Mouse (Mus musculus): ENCODE measurements around the gene Prkg1. TPM values are rescaled to one million over a fixed set of nuclear protein-coding genes. Genes with fewer than 3 reads are reported as not detected.

Prkg1 gene
- polyA plus RNA-seq, 1 experiment from 2014 or later, result 1.1 TPM

DNA sequence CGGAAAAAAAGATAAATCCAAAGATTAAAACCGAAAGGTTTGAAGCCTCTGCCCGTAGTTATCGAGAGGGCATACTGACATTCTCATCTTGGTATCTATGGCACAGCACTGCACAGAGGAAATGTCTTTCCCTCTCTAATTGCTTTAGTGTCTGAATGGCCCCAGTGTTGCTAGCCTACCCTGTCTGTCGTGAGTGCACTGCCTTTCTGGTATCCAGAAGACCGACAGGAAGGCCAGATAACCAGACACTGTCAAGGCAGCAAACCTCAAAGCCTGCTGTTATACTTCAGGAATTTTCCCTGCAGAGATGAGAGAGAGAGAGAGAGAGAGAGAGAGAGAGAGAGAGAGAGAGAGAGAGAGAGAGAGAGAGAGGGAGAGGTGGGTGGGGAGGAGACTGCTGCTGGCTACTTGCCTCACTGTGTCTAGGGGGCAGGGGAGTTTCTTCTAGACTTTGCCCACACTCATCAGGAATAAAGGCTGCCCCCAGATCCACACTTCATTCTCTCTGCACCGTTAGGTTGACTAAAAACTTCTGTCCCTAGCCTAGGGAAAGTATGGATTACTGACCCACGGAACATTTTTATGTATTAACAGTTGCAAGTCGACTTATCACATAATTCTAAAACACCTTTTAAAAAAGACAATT is 10.1 kb downstream of the Prkg1 start:
- H3K27me3 ChIP-seq (replicated peaks; ENCODE audit: control insufficient read depth, insufficient read depth, low read length), result no peaks in the 10 kb centered on the region
- no peak overlapping the region for H3K4me2 ChIP-seq (ENCODE audit: low read length)
- no peaks in the 10 kb centered on the region for H3K9me3 ChIP-seq (replicated peaks; ENCODE audit: control insufficient read depth, low read length)
- DNase-seq (ENCODE audit: low spot score) (no peak), ATAC-seq (no peak)
- H3K27ac ChIP-seq (ENCODE audit: low read depth, low read length), result no peak overlapping the region
- H3K9ac ChIP-seq (ENCODE audit: low read length), result no peak overlapping the region
- 0 out of 2 replicates have a peak, but pooled peaks cover 3% of the 10 kb centered on the region for H3K4me1 ChIP-seq (ENCODE audit: control insufficient read depth, insufficient read depth, low read length)
- H3K36me3 ChIP-seq (ENCODE audit: control insufficient read depth, insufficient read depth, low read length), result no peaks in the 10 kb centered on the region
- no peak overlapping the region for H3K4me3 ChIP-seq (ENCODE audit: low read depth, low read length)
- WGBS, result 65% methylated on average over 9 of the region's 9 CpGs

DNA sequence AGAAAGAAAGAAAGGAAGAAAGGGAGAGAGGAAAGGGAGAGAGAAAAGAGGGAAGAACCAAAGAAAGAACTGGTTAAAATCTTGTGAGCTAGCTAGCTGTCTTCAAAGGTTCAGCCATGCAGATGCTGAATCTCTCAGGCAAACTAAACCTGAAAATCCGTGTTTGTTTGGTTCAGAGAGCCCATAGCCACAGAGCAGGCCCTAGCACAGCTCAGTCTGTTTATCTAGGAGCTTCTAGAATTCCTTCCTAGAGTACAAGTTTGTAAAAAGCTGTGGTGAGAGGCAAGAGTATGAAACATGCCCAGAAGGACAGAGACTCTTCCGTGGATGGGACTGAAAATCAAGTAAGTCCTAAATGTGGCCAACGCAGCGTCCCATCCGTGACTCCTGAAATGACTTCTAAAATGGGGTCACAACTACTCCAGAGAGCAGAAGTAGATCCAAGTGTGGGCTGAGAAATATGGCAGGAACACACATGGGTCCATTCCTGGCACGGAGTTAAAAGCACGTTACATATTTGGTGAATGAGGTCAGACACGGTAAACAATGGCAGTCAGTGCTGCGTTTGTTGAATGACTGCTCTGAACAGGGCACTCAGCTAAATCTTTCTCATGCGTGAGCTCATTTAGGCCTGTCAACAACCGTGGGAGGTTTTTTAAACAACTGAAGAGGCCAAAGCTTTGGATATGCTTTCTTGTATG is 13.7 kb downstream of the Prkg1 start:
- no peak overlapping the region for H3K27ac ChIP-seq (ENCODE audit: low read depth, low read length)
- no peaks in the 10 kb centered on the region for H3K27me3 ChIP-seq (replicated peaks; ENCODE audit: control insufficient read depth, insufficient read depth, low read length)
- ATAC-seq, result peak; percentile 78
- no peak overlapping the region for H3K9ac ChIP-seq (ENCODE audit: low read length)
- no peak overlapping the region for H3K4me3 ChIP-seq (ENCODE audit: low read depth, low read length)
- H3K4me2 ChIP-seq (ENCODE audit: low read length), result no peak overlapping the region
- DNase-seq (ENCODE audit: low spot score), result peak; percentile 53
- WGBS, result 36% methylated on average over 11 of the region's 11 CpGs
- 0 out of 2 replicates have a peak, but pooled peaks cover 3% of the 10 kb centered on the region for H3K4me1 ChIP-seq (ENCODE audit: control insufficient read depth, insufficient read depth, low read length)
- H3K9me3 ChIP-seq (replicated peaks; ENCODE audit: control insufficient read depth, low read length), result no peaks in the 10 kb centered on the region
- H3K36me3 ChIP-seq (ENCODE audit: control insufficient read depth, insufficient read depth, low read length), result no peaks in the 10 kb centered on the region

DNA sequence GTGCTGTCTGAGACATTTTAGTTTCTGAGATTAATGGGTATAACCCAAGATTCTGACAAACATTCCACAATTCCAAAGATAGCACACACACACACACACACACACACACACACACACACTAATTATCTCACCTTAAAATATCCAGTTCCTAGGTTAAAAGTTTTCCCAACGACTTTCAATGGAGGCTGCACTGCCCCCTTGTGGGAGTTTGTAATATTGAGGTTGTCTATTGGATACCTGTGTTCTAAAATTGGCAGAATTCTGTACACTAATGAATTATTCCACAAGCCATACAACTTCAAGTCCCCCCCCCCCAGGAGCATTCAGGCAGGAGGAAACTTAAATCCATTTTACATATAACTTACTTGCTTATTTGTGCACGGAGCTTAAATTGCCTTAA is 18.2 kb downstream of the Prkg1 start:
- Histone ChIP-seq H3K4me2 (ENCODE audit: low read length) (no peak overlapping the region), H3K27ac (ENCODE audit: low read depth, low read length) (no peak overlapping the region), H3K9me3 (replicated peaks; ENCODE audit: control insufficient read depth, low read length) (no peaks in the 10 kb centered on the region), H3K36me3 (ENCODE audit: control insufficient read depth, insufficient read depth, low read length) (no peaks in the 10 kb centered on the region), H3K4me3 (ENCODE audit: low read depth, low read length) (no peak overlapping the region), H3K9ac (ENCODE audit: low read length) (no peak overlapping the region), H3K4me1 (ENCODE audit: control insufficient read depth, insufficient read depth, low read length) (0 out of 2 replicates have a peak, but pooled peaks cover 3% of the 10 kb centered on the region), H3K27me3 (replicated peaks; ENCODE audit: control insufficient read depth, insufficient read depth, low read length) (no peaks in the 10 kb centered on the region)
- WGBS, result 14% methylated on average over 2 of the region's 2 CpGs
- DNase-seq (ENCODE audit: low spot score) (peak; percentile 64), ATAC-seq (no peak)

DNA sequence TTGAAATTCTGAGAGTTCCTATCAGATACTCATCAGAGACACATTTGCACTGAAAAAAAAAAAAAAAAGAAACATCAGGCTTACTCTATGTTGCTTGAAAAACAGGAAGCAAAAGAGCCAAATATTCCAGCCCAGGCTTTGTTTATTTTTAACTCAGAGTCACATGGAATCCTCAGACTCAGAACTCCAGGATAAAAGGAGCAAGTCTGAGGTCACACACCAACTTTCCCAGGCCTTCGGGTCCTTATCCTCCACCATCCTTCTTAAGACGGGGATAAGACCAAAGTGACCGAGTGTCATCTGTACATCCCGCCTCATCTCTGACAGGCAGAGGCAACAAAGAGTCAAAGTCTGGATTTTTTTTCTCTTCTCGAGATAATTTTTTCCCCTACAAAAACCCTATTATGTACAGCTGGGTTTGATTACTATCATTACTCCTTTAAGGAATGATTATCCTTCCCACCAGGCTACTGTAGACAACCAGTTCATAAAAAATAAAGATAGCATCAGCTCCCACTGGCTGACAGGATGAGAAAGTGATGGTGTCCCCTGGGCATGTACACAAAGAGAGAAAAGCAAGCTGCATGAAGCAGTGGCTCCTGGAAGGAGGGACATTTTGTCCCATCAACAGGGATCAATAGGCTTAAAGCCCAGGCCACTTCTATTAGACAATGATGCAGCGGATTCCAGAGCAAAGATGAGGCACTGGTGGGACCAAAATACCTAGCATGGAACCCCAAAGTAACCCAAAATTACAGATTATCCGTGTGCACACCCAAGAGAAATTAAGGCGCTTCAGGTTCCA is 21.4 kb downstream of the Prkg1 start:
- no peak for DNase-seq (ENCODE audit: low spot score)
- Histone ChIP-seq H3K4me1 (ENCODE audit: control insufficient read depth, insufficient read depth, low read length) (no peaks in the 10 kb centered on the region), H3K4me2 (ENCODE audit: low read length) (no peak overlapping the region), H3K27me3 (replicated peaks; ENCODE audit: control insufficient read depth, insufficient read depth, low read length) (no peaks in the 10 kb centered on the region), H3K9me3 (replicated peaks; ENCODE audit: control insufficient read depth, low read length) (no peaks in the 10 kb centered on the region), H3K27ac (ENCODE audit: low read depth, low read length) (no peak overlapping the region), H3K4me3 (ENCODE audit: low read depth, low read length) (no peak overlapping the region), H3K9ac (ENCODE audit: low read length) (no peak overlapping the region), H3K36me3 (ENCODE audit: control insufficient read depth, insufficient read depth, low read length) (no peaks in the 10 kb centered on the region)
- ATAC-seq, result no peak
- WGBS, result 76% methylated on average over 8 of the region's 8 CpGs

DNA sequence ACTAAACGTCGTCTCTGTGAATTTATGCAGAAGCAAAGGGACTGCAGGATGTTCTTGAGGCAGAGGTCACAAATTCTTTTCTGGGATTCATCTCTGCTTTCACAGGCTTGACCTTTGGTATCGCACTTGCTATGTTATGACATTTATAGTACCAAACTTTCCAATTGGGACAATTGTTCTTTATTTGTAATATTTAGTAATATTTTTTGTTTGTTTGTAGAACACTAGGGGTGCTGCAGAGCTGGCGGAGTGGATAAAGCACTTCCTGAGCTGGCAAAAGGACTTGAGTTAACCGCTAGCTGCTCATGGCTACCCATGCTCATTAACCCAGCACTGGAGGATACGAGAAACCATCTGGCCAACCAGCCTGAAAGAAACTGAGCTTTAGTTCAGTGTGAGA is 49.9 kb downstream of the Prkg1 start:
- 87% methylated on average over 6 of the region's 6 CpGs for WGBS
- no peak for ATAC-seq
- no peak overlapping the region for H3K27ac ChIP-seq (ENCODE audit: low read depth, low read length)

DNA sequence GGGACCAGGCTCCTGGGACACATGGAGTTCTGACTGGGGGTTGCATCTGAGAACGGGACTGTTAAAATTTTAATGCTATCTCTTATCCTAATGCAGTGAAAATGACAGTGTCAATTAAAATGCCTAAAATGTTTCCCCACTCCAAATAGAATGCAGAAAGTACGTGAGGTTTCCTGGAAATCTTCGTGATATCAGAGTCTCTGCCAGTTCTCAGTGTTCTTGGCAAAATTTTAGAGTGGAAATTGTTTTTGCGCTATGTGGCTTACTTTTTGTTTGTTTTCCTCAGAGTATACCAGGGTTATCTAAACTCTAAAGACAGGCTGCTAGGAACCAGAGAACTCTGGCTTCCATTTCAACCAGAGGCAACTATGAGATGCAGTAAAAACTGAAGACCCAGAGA is 50.4 kb downstream of the Prkg1 start:
- H3K36me3 ChIP-seq (ENCODE audit: control insufficient read depth, insufficient read depth, low read length), result no peaks in the 10 kb centered on the region
- no peak for ATAC-seq
- no peak overlapping the region for H3K4me2 ChIP-seq (ENCODE audit: low read length)
- no peak overlapping the region for H3K9ac ChIP-seq (ENCODE audit: low read length)
- 90% methylated on average over 4 of the region's 4 CpGs for WGBS
- H3K4me3 ChIP-seq (ENCODE audit: low read depth, low read length), result no peak overlapping the region
- no peak for DNase-seq (ENCODE audit: low spot score)
- H3K27me3 ChIP-seq (replicated peaks; ENCODE audit: control insufficient read depth, insufficient read depth, low read length), result no peaks in the 10 kb centered on the region
- H3K4me1 ChIP-seq (ENCODE audit: control insufficient read depth, insufficient read depth, low read length), result no peaks in the 10 kb centered on the region
- H3K27ac ChIP-seq (ENCODE audit: low read depth, low read length), result no peak overlapping the region
- no peaks in the 10 kb centered on the region for H3K9me3 ChIP-seq (replicated peaks; ENCODE audit: control insufficient read depth, low read length)

More for the DNA sequence above, 49.9 kb downstream of the Prkg1 start:
- DNase-seq (ENCODE audit: low spot score), result no peak
- no peaks in the 10 kb centered on the region for H3K36me3 ChIP-seq (ENCODE audit: control insufficient read depth, insufficient read depth, low read length)
- H3K4me2 ChIP-seq (ENCODE audit: low read length), result no peak overlapping the region
- H3K27me3 ChIP-seq (replicated peaks; ENCODE audit: control insufficient read depth, insufficient read depth, low read length), result no peaks in the 10 kb centered on the region
- no peaks in the 10 kb centered on the region for H3K4me1 ChIP-seq (ENCODE audit: control insufficient read depth, insufficient read depth, low read length)
- no peak overlapping the region for H3K4me3 ChIP-seq (ENCODE audit: low read depth, low read length)
- no peaks in the 10 kb centered on the region for H3K9me3 ChIP-seq (replicated peaks; ENCODE audit: control insufficient read depth, low read length)
- H3K9ac ChIP-seq (ENCODE audit: low read length), result no peak overlapping the region

DNA sequence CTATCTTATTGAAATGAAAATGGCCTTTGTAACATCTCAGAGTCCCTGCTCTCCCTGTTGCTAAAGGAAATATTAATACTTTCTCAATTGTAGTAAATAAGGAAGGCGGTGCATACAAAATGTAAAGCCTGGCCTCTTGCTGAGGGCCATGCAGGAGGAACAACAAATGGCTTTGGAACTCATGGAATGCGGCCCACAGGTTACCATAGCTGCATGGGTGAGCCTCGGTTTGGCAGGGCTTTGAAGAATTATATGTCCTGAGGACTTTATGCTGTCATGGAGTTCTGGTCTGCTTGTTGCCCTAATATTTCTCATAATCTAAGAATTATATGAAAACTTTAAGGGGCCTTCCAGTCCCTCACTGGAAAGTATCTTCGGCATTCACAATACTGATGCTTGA is 51.5 kb downstream of the Prkg1 start:
- Histone ChIP-seq H3K9ac (ENCODE audit: low read length) (no peak overlapping the region), H3K27me3 (replicated peaks; ENCODE audit: control insufficient read depth, insufficient read depth, low read length) (no peaks in the 10 kb centered on the region), H3K36me3 (ENCODE audit: control insufficient read depth, insufficient read depth, low read length) (no peaks in the 10 kb centered on the region), H3K4me3 (ENCODE audit: low read depth, low read length) (no peak overlapping the region), H3K4me2 (ENCODE audit: low read length) (no peak overlapping the region), H3K9me3 (replicated peaks; ENCODE audit: control insufficient read depth, low read length) (no peaks in the 10 kb centered on the region), H3K4me1 (ENCODE audit: control insufficient read depth, insufficient read depth, low read length) (no peaks in the 10 kb centered on the region), H3K27ac (ENCODE audit: low read depth, low read length) (no peak overlapping the region)
- ATAC-seq (no peak), DNase-seq (ENCODE audit: low spot score) (no peak)
- 65% methylated on average over 4 of the region's 4 CpGs for WGBS

DNA sequence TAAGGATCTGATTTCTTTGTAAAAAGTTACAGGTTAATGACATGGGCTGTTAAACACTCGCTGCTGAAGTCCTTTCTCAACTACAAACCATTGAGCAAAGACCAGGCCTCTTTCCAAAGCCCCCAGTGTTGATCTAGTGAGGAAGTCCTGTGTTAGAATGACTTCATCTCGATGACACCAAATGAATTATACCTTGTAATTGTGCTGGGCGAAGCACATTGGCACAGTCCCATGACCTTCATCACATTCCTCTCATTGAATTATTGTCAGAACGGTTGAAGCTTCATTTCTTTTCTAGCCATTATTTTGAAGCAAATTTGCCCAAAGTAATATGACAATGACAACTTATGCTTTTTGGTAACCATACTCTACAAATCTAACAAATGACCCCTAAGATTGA is 54.5 kb downstream of the Prkg1 start:
- WGBS, result 90% methylated on average over 4 of the region's 4 CpGs
- H3K4me2 ChIP-seq (ENCODE audit: low read length), result no peak overlapping the region
- H3K4me1 ChIP-seq (ENCODE audit: control insufficient read depth, insufficient read depth, low read length), result no peaks in the 10 kb centered on the region
- ATAC-seq (no peak), DNase-seq (ENCODE audit: low spot score) (no peak)
- no peak overlapping the region for H3K9ac ChIP-seq (ENCODE audit: low read length)
- no peak overlapping the region for H3K4me3 ChIP-seq (ENCODE audit: low read depth, low read length)
- no peaks in the 10 kb centered on the region for H3K9me3 ChIP-seq (replicated peaks; ENCODE audit: control insufficient read depth, low read length)
- H3K36me3 ChIP-seq (ENCODE audit: control insufficient read depth, insufficient read depth, low read length), result no peaks in the 10 kb centered on the region
- H3K27me3 ChIP-seq (replicated peaks; ENCODE audit: control insufficient read depth, insufficient read depth, low read length), result no peaks in the 10 kb centered on the region
- no peak overlapping the region for H3K27ac ChIP-seq (ENCODE audit: low read depth, low read length)

DNA sequence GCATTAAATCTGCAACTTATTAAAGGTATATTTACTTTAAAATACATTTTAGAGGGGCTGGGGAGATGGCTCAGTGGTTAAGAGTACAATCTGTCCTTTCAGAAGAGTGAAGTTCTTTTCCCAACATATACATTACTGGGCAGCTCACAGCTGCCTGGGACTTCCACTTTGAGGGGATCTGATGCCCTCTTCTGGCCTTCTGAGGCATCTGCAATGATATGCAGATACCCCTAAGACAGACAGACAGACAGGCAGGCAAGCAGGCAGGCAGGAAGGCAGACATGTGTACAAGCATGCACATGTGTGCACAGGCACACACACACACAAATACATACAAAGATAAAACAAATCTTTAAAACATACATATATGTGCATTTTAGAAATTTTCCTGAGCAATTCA is 60.8 kb downstream of the Prkg1 start:
- no peak overlapping the region for H3K4me2 ChIP-seq (ENCODE audit: low read length)

More for the DNA sequence above, 60.8 kb downstream of the Prkg1 start:
- Histone ChIP-seq H3K9ac (ENCODE audit: low read length) (no peak overlapping the region), H3K4me1 (ENCODE audit: control insufficient read depth, insufficient read depth, low read length) (no peaks in the 10 kb centered on the region), H3K27me3 (replicated peaks; ENCODE audit: control insufficient read depth, insufficient read depth, low read length) (no peaks in the 10 kb centered on the region), H3K9me3 (replicated peaks; ENCODE audit: control insufficient read depth, low read length) (no peaks in the 10 kb centered on the region), H3K36me3 (ENCODE audit: control insufficient read depth, insufficient read depth, low read length) (no peaks in the 10 kb centered on the region), H3K27ac (ENCODE audit: low read depth, low read length) (no peak overlapping the region), H3K4me3 (ENCODE audit: low read depth, low read length) (no peak overlapping the region)
- DNase-seq (ENCODE audit: low spot score) (no peak), ATAC-seq (no peak)
